Mouse (Mus musculus): Measurements from ENCODE around the gene Lztr1.

GRCm38 (mm10) chr16:17561751-17562208 is 53.3 kb downstream of the Lztr1 start, which contains the start of gene P2rx6:
- no peak for TF ChIP-seq CTCF (conservative IDR thresholded peaks at IDR 0.05; ENCODE audit: insufficient read depth, insufficient read length, low read depth, low read length)
- no peak for TF ChIP-seq POLR2A (IDR thresholded peaks at IDR 0.05; ENCODE audit: low read depth, low read length)
